Mouse (Mus musculus): ENCODE measurements around the gene Gm6356. TPM values are rescaled to one million over a fixed set of nuclear protein-coding genes. Genes with fewer than 3 reads are reported as not detected.
"Not testable (repeated sequence)": the region's sequence is repeated elsewhere in the genome, so short reads cannot be mapped to it uniquely, and the experiment has no call there.

Gene Gm6356
- not detected in 2 replicates for polyA plus RNA-seq (2015; fragmentation: Nextera tagmentation; extraction: Ambion mirVana)

- 41% methylated on average over 1 of the region's 2 CpGs for WGBS
- not testable (repeated sequence) for H3K4me1 ChIP-seq (ENCODE audit: control insufficient read depth, insufficient read depth, low read length); ATAC-seq (replicated peaks; ENCODE audit: extremely low read depth, insufficient read depth, low FRiP score); H3K27ac ChIP-seq (ENCODE audit: low read length); H3K4me3 ChIP-seq (ENCODE audit: low read length); H3K27me3 ChIP-seq (ENCODE audit: control insufficient read depth, insufficient read depth, low read length); H3K4me2 ChIP-seq (ENCODE audit: low read depth, low read length); H3K36me3 ChIP-seq (ENCODE audit: control insufficient read depth, insufficient read depth); H3K9ac ChIP-seq (ENCODE audit: low read length); H3K9me3 ChIP-seq (replicated peaks; ENCODE audit: control insufficient read depth, low read length)
These were observed at the start of gene Gm6356 for GRCm38 (mm10) chr14:6973718-6974117. Gene Gm6356 (minus strand): TSS chr14:6973818.

Other genes starting within 250 kb of the Gm6356 start
- 6.1 and 10.1 TPM in 2 replicates for gene Gm3636, start 231.5 kb downstream of the Gm6356 start, polyA plus RNA-seq (2015; fragmentation: Nextera tagmentation; extraction: Ambion mirVana)
- not detected in 2 replicates for gene Gm8362, start 199.4 kb downstream of the Gm6356 start, polyA plus RNA-seq (2015; fragmentation: Nextera tagmentation; extraction: Ambion mirVana)
- not detected in 2 replicates for gene Gm3642, start 133.5 kb downstream of the Gm6356 start, polyA plus RNA-seq (2015; fragmentation: Nextera tagmentation; extraction: Ambion mirVana)
- 0.56 and 0.67 TPM in 2 replicates for gene Gm3667, start 83.9 kb downstream of the Gm6356 start, polyA plus RNA-seq (2015; fragmentation: Nextera tagmentation; extraction: Ambion mirVana)
- 0.20 TPM in 1 of 2 replicates, not detected in the other for gene Gm10406, start 53.6 kb upstream of the Gm6356 start, polyA plus RNA-seq (2015; fragmentation: Nextera tagmentation; extraction: Ambion mirVana)
- gene Gm3685, start 71.2 kb upstream of the Gm6356 start, polyA plus RNA-seq (2015; fragmentation: Nextera tagmentation; extraction: Ambion mirVana) = not detected in 2 replicates
- 1.1 and 1.5 TPM in 2 replicates for gene Gm3696, start 126.8 kb upstream of the Gm6356 start, polyA plus RNA-seq (2015; fragmentation: Nextera tagmentation; extraction: Ambion mirVana)
- gene Gm6676, start 151.6 kb upstream of the Gm6356 start, polyA plus RNA-seq (2015; fragmentation: Nextera tagmentation; extraction: Ambion mirVana) = 0.08 TPM in 1 of 2 replicates, not detected in the other
- gene Gm3512, start 200.7 kb upstream of the Gm6356 start, polyA plus RNA-seq (2015; fragmentation: Nextera tagmentation; extraction: Ambion mirVana) = 2.5 and 3.0 TPM in 2 replicates
- gene Gm16434, start 220.7 kb upstream of the Gm6356 start, polyA plus RNA-seq (2015; fragmentation: Nextera tagmentation; extraction: Ambion mirVana) = 0.08 TPM in 1 of 2 replicates, not detected in the other

All from heart, embryonic 16.5 days (tissue).